Mouse (Mus musculus): ENCODE measurements around the gene Tmem104.

GRCm38 (mm10) chr11:115292631-115293375, 105.5 kb downstream of the Tmem104 start:
- TF ChIP-seq POLR2A (IDR thresholded peaks at IDR 0.05; ENCODE audit: extremely low read depth, insufficient read depth, low read length): 0 out of 2 replicates have a peak, but pooled peaks have one; percentile 13
- no peak for TF ChIP-seq CTCF (IDR thresholded peaks at IDR 0.05; ENCODE audit: low read depth, low read length)

All from liver, adult 2 months (tissue).